Mouse (Mus musculus) cortical plate, adult 2 months (tissue): ENCODE measurements around the gene Aifm2.

ENCODE experiments used
- CTCF ChIP-seq: fragments of 200-500 bp; IDR thresholded peaks from 2 replicates; pipeline ENCODE4 v1.5.1; 2011; ENCODE audit warnings: mild to moderate bottlenecking, control low read depth, low read length; ENCODE audit not compliant: insufficient read depth; ENCODE audit errors: extremely low read depth
- POLR2A ChIP-seq: fragments of 200-500 bp; IDR thresholded peaks from 2 replicates; pipeline ENCODE4 v1.6.1; 2011; ENCODE audit warnings: mild to moderate bottlenecking, low read length, control low read depth; ENCODE audit not compliant: insufficient read depth; ENCODE audit errors: extremely low read depth

DNA sequence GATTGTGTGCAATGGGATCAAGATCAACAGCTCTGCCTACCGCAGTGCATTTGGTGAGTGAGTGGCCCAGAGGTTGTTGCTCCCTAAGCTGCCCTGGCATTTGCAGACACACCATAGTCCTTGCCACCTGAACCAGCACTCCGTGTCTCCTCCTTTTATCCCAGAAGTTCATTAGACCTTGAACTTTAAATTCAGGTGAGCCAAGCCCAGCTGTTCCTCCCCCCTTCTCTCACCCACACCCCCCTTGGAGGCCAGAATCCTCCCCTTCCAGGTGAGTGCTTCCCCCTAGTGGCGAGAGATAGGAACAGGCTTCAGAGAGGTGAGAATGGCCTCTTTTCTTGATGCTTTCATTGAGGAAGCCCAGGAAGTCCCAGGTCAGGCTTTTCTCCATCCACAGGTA is 19.3 kb downstream of the Aifm2 start:
- TF ChIP-seq POLR2A (no peak), CTCF (peak; percentile 61)
